Mouse (Mus musculus) CH12.LX (cell line): Measurements from ENCODE around the gene Phf12. TPM values are rescaled to one million over a fixed set of nuclear protein-coding genes. Genes with fewer than 3 reads are reported as not detected.

Experiments
- DNase-seq: peaks from one replicate; pipeline ENCODE4 v3.0.0-alpha.2; 2013; ENCODE audit errors: extremely low read depth
- H3K27ac ChIP-seq: 2 replicates; pipeline ENCODE4 v1.5.1; 2012; ENCODE audit warnings: low read depth, mild to moderate bottlenecking, control low read depth, moderate library complexity; ENCODE audit not compliant: insufficient read depth
- H3K27me3 ChIP-seq: replicated peaks from 2 replicates; pipeline ENCODE3; 2012; ENCODE audit warnings: inconsistent platforms
- H3K36me3 ChIP-seq, 2 experiments: replicated peaks in 1 of 2; 2 replicates each; pipeline versions ENCODE3 to v1.6.1; 2012; ENCODE audit warnings: inconsistent platforms in 1 of 2, low read length in 1 of 2, mild to moderate bottlenecking in 1 of 2, mixed read lengths in 1 of 2, moderate library complexity in 1 of 2; ENCODE audit not compliant: control insufficient read depth in 1 of 2, insufficient read depth in 1 of 2
- H3K4me1 ChIP-seq, 2 experiments: 2 replicates each; pipeline ENCODE4 v1.6.1; 2012; ENCODE audit warnings: inconsistent platforms in 1 of 2, moderate library complexity in 1 of 2; ENCODE audit not compliant: insufficient read depth in 2 of 2, control insufficient read depth in 1 of 2
- H3K4me2 ChIP-seq: 2 replicates; pipeline ENCODE4 v1.6.1; 2012; ENCODE audit warnings: low read depth, mild to moderate bottlenecking, control low read depth; ENCODE audit not compliant: poor library complexity, insufficient read depth, severe bottlenecking
- H3K4me3 ChIP-seq, 3 experiments: fragments of 150-350 bp in 1 of 3; sonication (generic) in 1 of 3; replicated peaks in 1 of 3; 2 replicates each; pipeline versions ENCODE3 to v1.5.1; 2011 to 2012; ENCODE audit warnings: low read depth in 2 of 3, low read length in 2 of 3, mild to moderate bottlenecking in 2 of 3, moderate library complexity in 2 of 3, control low read depth in 1 of 3, improper control_type of control experiment in 1 of 3, inconsistent platforms in 1 of 3, mixed read lengths in 1 of 3; ENCODE audit not compliant: poor library complexity in 1 of 3
- H3K79me2 ChIP-seq: replicated peaks from 2 replicates; pipeline ENCODE4 v1.6.1; 2012; ENCODE audit warnings: mild to moderate bottlenecking, moderate library complexity; ENCODE audit not compliant: control insufficient read depth, poor library complexity, insufficient read depth, severe bottlenecking; ENCODE audit errors: extremely low read depth
- H3K9ac ChIP-seq: 2 replicates; pipeline ENCODE4 v1.6.1; 2012; ENCODE audit warnings: low read depth, mild to moderate bottlenecking, control low read depth, moderate library complexity; ENCODE audit not compliant: insufficient read depth
- H3K9me3 ChIP-seq: replicated peaks from 2 replicates; pipeline ENCODE3; 2012; ENCODE audit warnings: low read length, inconsistent platforms, mixed read lengths
- BHLHE40 ChIP-seq: IDR thresholded peaks from 2 replicates; pipeline ENCODE4 v1.6.1; 2011; ENCODE audit warnings: mild to moderate bottlenecking, low read depth, low read length, improper control_type of control experiment
- CHD1 ChIP-seq: IDR thresholded peaks from 2 replicates; pipeline ENCODE4 v1.6.1; 2012; ENCODE audit warnings: low read depth, low read length, improper control_type of control experiment, inconsistent platforms
- CHD2 ChIP-seq: IDR thresholded peaks from 2 replicates; pipeline ENCODE4 v1.6.1; 2011; ENCODE audit warnings: low read length, improper control_type of control experiment
- CTCF ChIP-seq, 2 experiments: IDR thresholded peaks in 1 of 2; conservative IDR thresholded peaks in 1 of 2; 2 replicates each; pipeline ENCODE4 v1.5.1; 2011 to 2012; ENCODE audit warnings: low read depth in 2 of 2, low read length in 2 of 2, improper control_type of control experiment in 1 of 2, inconsistent platforms in 1 of 2, mild to moderate bottlenecking in 1 of 2, moderate library complexity in 1 of 2
- ELF1 ChIP-seq: IDR thresholded peaks from 2 replicates; pipeline ENCODE4 v1.6.1; 2014; ENCODE audit warnings: low read depth, mild to moderate bottlenecking, inconsistent platforms, low read length, improper control_type of control experiment
- ETS1 ChIP-seq: conservative IDR thresholded peaks from 2 replicates; pipeline ENCODE4 v1.6.1; 2012; ENCODE audit warnings: low read depth, mild to moderate bottlenecking, inconsistent platforms, low read length, improper control_type of control experiment, moderate library complexity
- GABPA ChIP-seq: IDR thresholded peaks from 2 replicates; pipeline ENCODE4 v1.6.1; 2012; ENCODE audit warnings: low read depth, low read length, improper control_type of control experiment, inconsistent platforms; ENCODE audit not compliant: insufficient replicate concordance
- JUN ChIP-seq: IDR thresholded peaks from 2 replicates; pipeline ENCODE4 v1.6.1; 2011; ENCODE audit warnings: low read depth, mild to moderate bottlenecking, low read length, improper control_type of control experiment, moderate library complexity; ENCODE audit not compliant: insufficient read depth
- JUND ChIP-seq: conservative IDR thresholded peaks from 2 replicates; pipeline ENCODE4 v1.6.1; 2011; ENCODE audit warnings: low read depth, low read length, improper control_type of control experiment
- KAT2A ChIP-seq: IDR thresholded peaks from 2 replicates; pipeline ENCODE4 v1.6.1; 2012; ENCODE audit warnings: low read length, improper control_type of control experiment, inconsistent platforms; ENCODE audit not compliant: insufficient replicate concordance
- MAFK ChIP-seq: IDR thresholded peaks from 2 replicates; pipeline ENCODE4 v1.6.1; 2011; ENCODE audit warnings: low read length, improper control_type of control experiment; ENCODE audit not compliant: insufficient replicate concordance
- MAX ChIP-seq: IDR thresholded peaks from 2 replicates; pipeline ENCODE4 v1.6.1; 2011; ENCODE audit warnings: low read length, improper control_type of control experiment
- MAZ ChIP-seq: IDR thresholded peaks from 2 replicates; pipeline ENCODE4 v1.6.1; 2012; ENCODE audit warnings: low read depth, mild to moderate bottlenecking, inconsistent platforms, low read length, improper control_type of control experiment, moderate library complexity
- MEF2A ChIP-seq: IDR thresholded peaks from 2 replicates; pipeline ENCODE4 v1.6.1; 2014; ENCODE audit warnings: low read depth, mild to moderate bottlenecking, inconsistent platforms, low read length, improper control_type of control experiment, borderline replicate concordance
- MXI1 ChIP-seq: IDR thresholded peaks from 2 replicates; pipeline ENCODE4 v1.6.1; 2011; ENCODE audit warnings: mild to moderate bottlenecking, low read depth, low read length, improper control_type of control experiment
- MYC ChIP-seq: IDR thresholded peaks from 2 replicates; pipeline ENCODE4 v1.6.1; 2011; ENCODE audit warnings: low read depth, mild to moderate bottlenecking, improper control_type of control experiment, low read length
- NELFE ChIP-seq: IDR thresholded peaks from 2 replicates; pipeline ENCODE4 v1.6.1; 2011; ENCODE audit warnings: low read depth, low read length, improper control_type of control experiment
- NRF1 ChIP-seq: IDR thresholded peaks from 2 replicates; pipeline ENCODE4 v1.6.1; 2014; ENCODE audit warnings: low read depth, mild to moderate bottlenecking, inconsistent platforms, low read length, improper control_type of control experiment, moderate library complexity
- POLR2AphosphoS2 ChIP-seq: IDR thresholded peaks from 2 replicates; pipeline ENCODE4 v1.6.1; 2011; ENCODE audit warnings: low read depth, low read length, improper control_type of control experiment
- RCOR1 ChIP-seq: conservative IDR thresholded peaks from 2 replicates; pipeline ENCODE4 v1.6.1; 2012; ENCODE audit warnings: low read depth, mild to moderate bottlenecking, inconsistent platforms, low read length, improper control_type of control experiment
- UBTF ChIP-seq: IDR thresholded peaks from 2 replicates; pipeline ENCODE4 v1.6.1; 2012; ENCODE audit warnings: low read depth, mild to moderate bottlenecking, inconsistent platforms, low read length, improper control_type of control experiment, moderate library complexity
- USF1 ChIP-seq: IDR thresholded peaks from 2 replicates; pipeline ENCODE4 v1.6.1; 2014; ENCODE audit warnings: low read depth, mild to moderate bottlenecking, inconsistent platforms, low read length, improper control_type of control experiment
- USF2 ChIP-seq: conservative IDR thresholded peaks from 2 replicates; pipeline ENCODE4 v1.6.1; 2011; ENCODE audit warnings: low read depth, low read length, improper control_type of control experiment
- ZKSCAN1 ChIP-seq: IDR thresholded peaks from 2 replicates; pipeline ENCODE4 v1.6.1; 2012; ENCODE audit warnings: low read depth, inconsistent platforms, low read length, improper control_type of control experiment, borderline replicate concordance
- ZNF384 ChIP-seq: IDR thresholded peaks from 2 replicates; pipeline ENCODE4 v1.6.1; 2012; ENCODE audit warnings: low read depth, low read length, improper control_type of control experiment, inconsistent platforms
- dilution Hi-C: fragments of 300-500 bp; cut with MboI; formaldehyde crosslinking; loops from 2 replicates; pipeline ENCODE4 v1.14.3; 2020; ENCODE audit warnings: low sequenced_read_pairs; ENCODE audit not compliant: extremely low pct_unique_long_range_greater_than_20kb, extremely low pct_ligation_motif_present
- in situ Hi-C: fragments of 300-500 bp; cut with MboI; formaldehyde crosslinking; loops from 3 replicates; pipeline ENCODE4 v1.14.3; 2019; ENCODE audit warnings: low sequenced_read_pairs, low pct_ligation_motif_present, low pct_unique_long_range_greater_than_20kb, mixed read lengths
- polyA plus RNA-seq: library from polyadenylated mRNA; unstranded; fragments of >175 nt; gene quantifications from 2 replicates; pipeline ENCODE4 v1.2.1, GENCODE M21; 2012; ENCODE audit warnings: low read depth; ENCODE audit not compliant: insufficient read length
- total RNA-seq, 2 experiments: library from RNA; depleted of rRNA; stranded (reverse); fragments of 300-350 nt in 1 of 2; fragments of >200 nt in 1 of 2; gene quantifications; 2 replicates each; pipeline ENCODE4 v1.2.3; 2012 to 2014

Gene Phf12
- total and polyA plus RNA-seq, 3 experiments, result 10.7 to 59.7 (median 30.5) TPM

- H3K4me3 ChIP-seq, result no peak overlapping the region
- dilution Hi-C loops, result no loop called here
- no peaks in the 10 kb centered on the region for H3K9me3 ChIP-seq
- TF ChIP-seq JUND (no peak), JUN (no peak), NELFE (no peak), ZNF384 (no peak), ZKSCAN1 (no peak), MYC (no peak), NRF1 (no peak), MXI1 (no peak), RCOR1 (no peak), POLR2AphosphoS2 (no peak), KAT2A (no peak), USF2 (no peak)
- no peak for DNase-seq
- H3K27me3 ChIP-seq, result peaks cover 55% of the 10 kb centered on the region
- H3K27ac ChIP-seq, result no peak overlapping the region
- H3K36me3 ChIP-seq, result no peaks in the 10 kb centered on the region
- H3K79me2 ChIP-seq, result no peaks in the 10 kb centered on the region
- H3K4me1 ChIP-seq, result 0 out of 4 replicates have a peak, but pooled peaks cover 0 to 3% of the 10 kb centered on the region in 2 experiments
- no peak overlapping the region for H3K4me2 ChIP-seq
- in situ Hi-C loops, result no loop called here
- no peak overlapping the region for H3K9ac ChIP-seq
Observed at GRCm38 (mm10) chr11:77960199-77960598, 22.4 kb upstream of the Phf12 start.

- dilution Hi-C loops, result no loop called here
- Histone ChIP-seq H3K4me3 (no peak overlapping the region), H3K36me3 (no peaks in the 10 kb centered on the region)
- TF ChIP-seq CHD1 (no peak), CTCF (conservative IDR thresholded peaks at IDR 0.05 in 1 of 2, IDR thresholded peaks at IDR 0.05 in 1 of 2; ENCODE audit: low read depth in 2 of 2, low read length in 2 of 2) (no peak), USF1 (no peak), MAFK (no peak), BHLHE40 (no peak), POLR2AphosphoS2 (no peak), CHD2 (no peak), GABPA (no peak), MAX (no peak), MEF2A (no peak), ELF1 (no peak), ETS1 (no peak), UBTF (no peak), MAZ (no peak)
- TF ChIP-seq, all 38 proteins: peak for 0
- in situ Hi-C loops, result no loop called here
- Histone ChIP-seq H3K27ac (no peak overlapping the region), H3K27me3 (peaks cover 52% of the 10 kb centered on the region), H3K4me1 (0 out of 4 replicates have a peak, but pooled peaks cover 0 to 1% of the 10 kb centered on the region in 2 experiments), H3K9ac (no peak overlapping the region), H3K9me3 (no peaks in the 10 kb centered on the region), H3K4me2 (no peak overlapping the region), H3K79me2 (no peaks in the 10 kb centered on the region)
- DNase-seq, result no peak
Observed at GRCm38 (mm10) chr11:77960898-77961297, 21.7 kb upstream of the Phf12 start.
